Mouse (Mus musculus): ENCODE results near the gene Gm16223.

Gm16223 gene

DNA sequence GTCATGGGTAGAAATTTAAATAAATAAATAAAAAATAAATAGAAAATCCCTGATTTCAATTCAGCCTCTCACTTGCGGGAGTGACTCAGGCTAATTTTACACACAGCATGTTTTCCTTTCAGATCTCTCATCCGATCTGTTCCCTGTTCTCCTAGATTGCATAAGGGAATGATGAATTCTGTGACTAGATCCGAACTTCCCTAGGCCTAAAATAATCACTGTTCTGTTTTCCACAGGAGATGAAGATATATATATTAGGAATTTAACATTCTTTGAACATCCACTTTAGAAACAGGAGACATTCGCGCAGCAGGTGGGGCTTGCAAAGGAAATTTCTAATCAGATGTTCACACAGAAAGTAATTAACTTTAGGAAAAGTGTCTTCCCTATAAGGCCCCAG lies 171.5 kb downstream of the Gm16223 start:
- Histone ChIP-seq H3K36me3 (ENCODE audit: insufficient read depth, low read length) (no peaks in the 10 kb centered on the region), H3K9me3 (ENCODE audit: low read length) (no peaks in the 10 kb centered on the region), H3K27me3 (ENCODE audit: insufficient read depth, low read length) (no peaks in the 10 kb centered on the region), H3K4me1 (replicated peaks; ENCODE audit: low read depth, low read length) (no peaks in the 10 kb centered on the region), H3K4me3 (replicated peaks; ENCODE audit: low read length) (no peak overlapping the region)
- no peak for TF ChIP-seq CTCF (conservative IDR thresholded peaks at IDR 0.05; ENCODE audit: low read length)
- no peak for TF ChIP-seq POU5F1 (IDR thresholded peaks at IDR 0.05; ENCODE audit: borderline replicate concordance, low read length)

GRCm38 (mm10) chr5:42239806-42240205 lies 172.0 kb downstream of the Gm16223 start:
- no peaks in the 10 kb centered on the region for H3K36me3 ChIP-seq (ENCODE audit: insufficient read depth, low read length)
- H3K4me1 ChIP-seq (replicated peaks; ENCODE audit: low read depth, low read length), result no peaks in the 10 kb centered on the region
- H3K9me3 ChIP-seq (ENCODE audit: low read length), result no peaks in the 10 kb centered on the region
- no peaks in the 10 kb centered on the region for H3K27me3 ChIP-seq (ENCODE audit: insufficient read depth, low read length)
- H3K4me3 ChIP-seq (replicated peaks; ENCODE audit: low read length), result no peak overlapping the region
- no peak for TF ChIP-seq NANOG (IDR thresholded peaks at IDR 0.05; ENCODE audit: borderline replicate concordance, low read length)
- TF ChIP-seq POU5F1 (IDR thresholded peaks at IDR 0.05; ENCODE audit: borderline replicate concordance, low read length), result no peak
- no peak for TF ChIP-seq CTCF (conservative IDR thresholded peaks at IDR 0.05; ENCODE audit: low read length)

- H3K4me3 ChIP-seq (replicated peaks; ENCODE audit: low read length), result no peak overlapping the region
- no peaks in the 10 kb centered on the region for H3K4me1 ChIP-seq (replicated peaks; ENCODE audit: low read depth, low read length)
- no peaks in the 10 kb centered on the region for H3K36me3 ChIP-seq (ENCODE audit: insufficient read depth, low read length)
- no peaks in the 10 kb centered on the region for H3K9me3 ChIP-seq (ENCODE audit: low read length)
- TF ChIP-seq POU5F1 (IDR thresholded peaks at IDR 0.05; ENCODE audit: borderline replicate concordance, low read length) (no peak), CTCF (conservative IDR thresholded peaks at IDR 0.05; ENCODE audit: low read length) (no peak), NANOG (IDR thresholded peaks at IDR 0.05; ENCODE audit: borderline replicate concordance, low read length) (no peak)
- no peaks in the 10 kb centered on the region for H3K27me3 ChIP-seq (ENCODE audit: insufficient read depth, low read length)
Observed at GRCm38 (mm10) chr5:42250376-42250775, 182.6 kb downstream of the Gm16223 start.
